Mouse (Mus musculus) fat pad, adult 2 months (tissue): ENCODE measurements around the gene Rad50.

Source experiments
- DNase-seq: peaks from one replicate; pipeline ENCODE4 v3.0.0-alpha.2; 2011; ENCODE audit warnings: low read depth, low spot score; ENCODE audit errors: extremely low read depth

Gene Rad50

GRCm38 (mm10) chr11:53604983-53605382 is 102.1 kb downstream of the Rad50 start:
- no peak for DNase-seq
